Mouse (Mus musculus) forebrain, embryonic 11.5 days (tissue): ENCODE measurements around the gene Aasdhppt. TPM values are rescaled to one million over a fixed set of nuclear protein-coding genes. Genes with fewer than 3 reads are reported as not detected.

Experiments used
- microRNA-seq: library from miRNA; unstranded; fragments of <30 nt; microRNA quantifications from one replicate; pipeline ENCODE4, GENCODE M21; 2016; ENCODE audit not compliant: insufficient number of aligned reads
- polyA plus RNA-seq: library from polyadenylated mRNA; unstranded; fragments of >200 nt; fragmentation: Nextera tagmentation; extraction: Ambion mirVana; gene quantifications from 2 replicates; pipeline ENCODE4 v1.2.1, GENCODE M21; 2014

Gene Aasdhppt
- polyA plus RNA-seq, 1 experiment from 2014 or later = 35.7 TPM

Small RNA genes within 50 kb of the gene (microRNA-seq; reads per million reads assigned to microRNA genes)
- not detected for gene Gm22195

Other genes starting within 250 kb of the Aasdhppt start
- gene Kbtbd3, start 362 bp upstream of the Aasdhppt start, polyA plus RNA-seq = 7.7 and 8.3 TPM in 2 replicates
- gene Msantd4, start 67.1 kb upstream of the Aasdhppt start, polyA plus RNA-seq = 68.1 and 75.3 TPM in 2 replicates